Mouse (Mus musculus) hindbrain, embryonic 10.5 days (tissue): ENCODE results near the gene Gcnt2. TPM values are rescaled to one million over a fixed set of nuclear protein-coding genes. Genes with fewer than 3 reads are reported as not detected.
"Not testable (repeated sequence)": the region's sequence is repeated elsewhere in the genome, so short reads cannot be mapped to it uniquely, and the experiment has no call there.

Source experiments
- DNase-seq: peaks from one replicate; pipeline ENCODE4 v3.0.0-alpha.2; 2017; ENCODE audit warnings: low spot score
- H3K27ac ChIP-seq: fragments of 300-500 bp; sonication (generic); 2 replicates; pipeline ENCODE4 v1.5.1; 2016; ENCODE audit warnings: mild to moderate bottlenecking, moderate library complexity
- H3K27me3 ChIP-seq: fragments of 300-500 bp; sonication (generic); 2 replicates; pipeline ENCODE4 v1.6.1; 2016; ENCODE audit warnings: mild to moderate bottlenecking; ENCODE audit not compliant: poor library complexity, insufficient read depth, severe bottlenecking
- H3K36me3 ChIP-seq: fragments of 300-500 bp; sonication (generic); 2 replicates; pipeline ENCODE4 v1.6.1; 2016; ENCODE audit warnings: mild to moderate bottlenecking, moderate library complexity
- H3K4me1 ChIP-seq: fragments of 300-500 bp; sonication (generic); replicated peaks from 2 replicates; pipeline ENCODE4 v1.6.1; 2016; ENCODE audit warnings: mild to moderate bottlenecking
- H3K4me3 ChIP-seq: fragments of 300-500 bp; sonication (generic); 2 replicates; pipeline ENCODE4 v1.5.1; 2016; ENCODE audit warnings: mild to moderate bottlenecking, moderate library complexity
- H3K9me3 ChIP-seq: fragments of 300-500 bp; sonication (generic); 2 replicates; pipeline ENCODE4 v1.6.1; 2016; ENCODE audit warnings: mild to moderate bottlenecking, moderate library complexity
- WGBS: fragments of 180-500 bp; shearing (Covaris S2); methylation state at CpG from one replicate; pipeline ENCODE4 v1.1.7; 2016; 5-methylcytosine and 5-hydroxymethylcytosine counted together
- polyA plus RNA-seq: library from polyadenylated mRNA; unstranded; fragments of >200 nt; fragmentation: Nextera tagmentation; extraction: Ambion mirVana; gene quantifications from 2 replicates; pipeline ENCODE4 v1.2.1, GENCODE M21; 2016

Gcnt2 gene
- polyA plus RNA-seq, 1 experiment from 2014 or later: 3.9 TPM

GRCm38 (mm10) chr13:40914053-40914585 is 54.6 kb downstream of the Gcnt2 start:
- WGBS: 83% methylated on average over 4 of the region's 4 CpGs
- Histone ChIP-seq H3K4me3 (no peak overlapping the region), H3K27me3 (peaks cover 38% of the 10 kb centered on the region), H3K27ac (no peak overlapping the region), H3K9me3 (no peaks in the 10 kb centered on the region), H3K4me1 (peaks cover 27% of the 10 kb centered on the region), H3K36me3 (no peaks in the 10 kb centered on the region)
- DNase-seq: no peak

GRCm38 (mm10) chr13:40916321-40917160 is 57.0 kb downstream of the Gcnt2 start:
- H3K4me1 ChIP-seq: peaks cover 32% of the 10 kb centered on the region
- H3K36me3 ChIP-seq: no peaks in the 10 kb centered on the region
- peak; percentile 26 for DNase-seq
- H3K27me3 ChIP-seq: peaks cover 50% of the 10 kb centered on the region
- H3K27ac ChIP-seq: no peak overlapping the region
- 6% methylated on average over 21 of the region's 21 CpGs for WGBS
- H3K9me3 ChIP-seq: no peaks in the 10 kb centered on the region
- peak overlapping the region; percentile 56 for H3K4me3 ChIP-seq

- H3K4me3 ChIP-seq: peak overlapping the region; percentile 56
- peak; percentile 81 for DNase-seq
- peaks cover 50% of the 10 kb centered on the region for H3K27me3 ChIP-seq
- no peaks in the 10 kb centered on the region for H3K36me3 ChIP-seq
- under 1% methylated on average over 38 of the region's 38 CpGs for WGBS
- H3K4me1 ChIP-seq: peaks cover 33% of the 10 kb centered on the region
- H3K27ac ChIP-seq: peak overlapping the region; percentile 71
- H3K9me3 ChIP-seq: no peaks in the 10 kb centered on the region
Observed at GRCm38 (mm10) chr13:40917161-40918091, 57.9 kb downstream of the Gcnt2 start.

- DNase-seq: no peak
Observed at GRCm38 (mm10) chr13:40921326-40922059, 61.9 kb downstream of the Gcnt2 start.

GRCm38 (mm10) chr13:40922311-40922877 is 62.8 kb downstream of the Gcnt2 start:
- 84% methylated on average over 11 of the region's 11 CpGs for WGBS
- Histone ChIP-seq H3K4me1 (peaks cover 18% of the 10 kb centered on the region), H3K27ac (no peak overlapping the region), H3K27me3 (peaks cover 28% of the 10 kb centered on the region), H3K36me3 (no peaks in the 10 kb centered on the region), H3K9me3 (no peaks in the 10 kb centered on the region), H3K4me3 (no peak overlapping the region)
- DNase-seq: no peak

More at GRCm38 (mm10) chr13:40921326-40922059, 61.9 kb downstream of the Gcnt2 start:
- Histone ChIP-seq H3K4me1 (peaks cover 26% of the 10 kb centered on the region), H3K27ac (no peak overlapping the region), H3K27me3 (peaks cover 37% of the 10 kb centered on the region), H3K4me3 (no peak overlapping the region), H3K9me3 (no peaks in the 10 kb centered on the region), H3K36me3 (no peaks in the 10 kb centered on the region)
- 79% methylated on average over 8 of the region's 8 CpGs for WGBS

GRCm38 (mm10) chr13:40923756-40924315 is 64.3 kb downstream of the Gcnt2 start:
- H3K4me1 ChIP-seq: peaks cover 6% of the 10 kb centered on the region; the same call in 1 of the 2 replicates
- no peak overlapping the region for H3K4me3 ChIP-seq
- DNase-seq: no peak
- no peaks in the 10 kb centered on the region for H3K9me3 ChIP-seq
- H3K36me3 ChIP-seq: no peaks in the 10 kb centered on the region
- 53% methylated on average over 4 of the region's 4 CpGs for WGBS
- peaks cover 16% of the 10 kb centered on the region; the same call in 1 of the 2 replicates for H3K27me3 ChIP-seq
- no peak overlapping the region for H3K27ac ChIP-seq

- no peak for DNase-seq
- Histone ChIP-seq H3K9me3 (no peaks in the 10 kb centered on the region), H3K4me3 (no peak overlapping the region), H3K4me1 (0 out of 2 replicates have a peak, but pooled peaks cover 2% of the 10 kb centered on the region), H3K27ac (no peak overlapping the region), H3K27me3 (no peaks in the 10 kb centered on the region), H3K36me3 (no peaks in the 10 kb centered on the region)
- 82% methylated on average over 9 of the region's 9 CpGs for WGBS
Observed at GRCm38 (mm10) chr13:40928192-40928898, 68.8 kb downstream of the Gcnt2 start.

GRCm38 (mm10) chr13:40931871-40932270 is 72.3 kb downstream of the Gcnt2 start:
- H3K4me1 ChIP-seq, H3K27me3 ChIP-seq, DNase-seq, H3K4me3 ChIP-seq, H3K9me3 ChIP-seq, H3K27ac ChIP-seq, H3K36me3 ChIP-seq: not testable (repeated sequence)
- 43% methylated on average over 1 of the region's 2 CpGs for WGBS

GRCm38 (mm10) chr13:40932573-40932972 is 73.0 kb downstream of the Gcnt2 start:
- Histone ChIP-seq H3K4me3 (no peak overlapping the region), H3K9me3 (no peaks in the 10 kb centered on the region), H3K4me1 (0 out of 2 replicates have a peak, but pooled peaks cover 6% of the 10 kb centered on the region), H3K36me3 (no peaks in the 10 kb centered on the region), H3K27ac (no peak overlapping the region), H3K27me3 (no peaks in the 10 kb centered on the region)
- no peak for DNase-seq
- 85% methylated on average over 5 of the region's 5 CpGs for WGBS

- Histone ChIP-seq H3K9me3 (no peaks in the 10 kb centered on the region), H3K4me3 (no peak overlapping the region), H3K4me1 (0 out of 2 replicates have a peak, but pooled peaks cover 7% of the 10 kb centered on the region), H3K27me3 (no peaks in the 10 kb centered on the region), H3K27ac (no peak overlapping the region), H3K36me3 (no peaks in the 10 kb centered on the region)
- DNase-seq: no peak
- WGBS: 81% methylated on average over 3 of the region's 3 CpGs
Observed at GRCm38 (mm10) chr13:40934341-40934740, 74.8 kb downstream of the Gcnt2 start.

GRCm38 (mm10) chr13:40937586-40937985 is 78.0 kb downstream of the Gcnt2 start:
- Histone ChIP-seq H3K4me1 (0 out of 2 replicates have a peak, but pooled peaks cover 4% of the 10 kb centered on the region), H3K27ac (no peak overlapping the region), H3K4me3 (no peak overlapping the region), H3K36me3 (no peaks in the 10 kb centered on the region), H3K27me3 (no peaks in the 10 kb centered on the region), H3K9me3 (no peaks in the 10 kb centered on the region)
- WGBS: 71% methylated on average over 5 of the region's 5 CpGs
- no peak for DNase-seq
